Mouse (Mus musculus) midbrain, embryonic 15.5 days (tissue): Measurements from ENCODE around the gene Atp5d. TPM values are rescaled to one million over a fixed set of nuclear protein-coding genes. Genes with fewer than 3 reads are reported as not detected.

ENCODE experiments used
- ATAC-seq: fragments of 200-750 bp; cut with Nextera tagmentation; replicated peaks from 2 replicates; pipeline ENCODE4 v1.8.0; 2017; ENCODE audit warnings: moderate TSS enrichment
- H3K27ac ChIP-seq: fragments of 300-500 bp; sonication (generic); 2 replicates; pipeline ENCODE4 v1.5.1; 2015; ENCODE audit warnings: mild to moderate bottlenecking, inconsistent platforms
- H3K27me3 ChIP-seq: fragments of 300-500 bp; sonication (generic); replicated peaks from 2 replicates; pipeline ENCODE4 v1.6.1; 2015; ENCODE audit warnings: inconsistent platforms
- H3K36me3 ChIP-seq: fragments of 300-500 bp; sonication (generic); replicated peaks from 2 replicates; pipeline ENCODE4 v1.6.1; 2015; ENCODE audit warnings: inconsistent platforms
- H3K4me1 ChIP-seq: fragments of 300-500 bp; sonication (generic); 2 replicates; pipeline ENCODE4 v1.6.1; 2015; ENCODE audit warnings: inconsistent platforms
- H3K4me2 ChIP-seq: fragments of 300-500 bp; sonication (generic); 2 replicates; pipeline ENCODE4 v1.6.1; 2015; ENCODE audit warnings: inconsistent platforms, mild to moderate bottlenecking, moderate library complexity
- H3K4me3 ChIP-seq: fragments of 300-500 bp; sonication (generic); 2 replicates; pipeline ENCODE4 v1.5.1; 2015; ENCODE audit warnings: mild to moderate bottlenecking, inconsistent platforms
- H3K9ac ChIP-seq: fragments of 300-500 bp; sonication (generic); 2 replicates; pipeline ENCODE4 v1.6.1; 2015; ENCODE audit warnings: mild to moderate bottlenecking, inconsistent platforms
- H3K9me3 ChIP-seq: fragments of 300-500 bp; sonication (generic); 2 replicates; pipeline ENCODE4 v1.6.1; 2016; ENCODE audit warnings: inconsistent platforms
- WGBS: fragments of 180-500 bp; shearing (Covaris S2); methylation state at CpG from one replicate; pipeline ENCODE4 v1.1.7; 2015; ENCODE audit warnings: mixed read lengths; 5-methylcytosine and 5-hydroxymethylcytosine counted together
- polyA plus RNA-seq: library from polyadenylated mRNA; unstranded; fragments of >200 nt; fragmentation: Nextera tagmentation; extraction: Ambion mirVana; gene quantifications from 2 replicates; pipeline ENCODE4 v1.2.1, GENCODE M21; 2015

Atp5d gene
- polyA plus RNA-seq, 1 experiment from 2014 or later, result 444 TPM

DNA sequence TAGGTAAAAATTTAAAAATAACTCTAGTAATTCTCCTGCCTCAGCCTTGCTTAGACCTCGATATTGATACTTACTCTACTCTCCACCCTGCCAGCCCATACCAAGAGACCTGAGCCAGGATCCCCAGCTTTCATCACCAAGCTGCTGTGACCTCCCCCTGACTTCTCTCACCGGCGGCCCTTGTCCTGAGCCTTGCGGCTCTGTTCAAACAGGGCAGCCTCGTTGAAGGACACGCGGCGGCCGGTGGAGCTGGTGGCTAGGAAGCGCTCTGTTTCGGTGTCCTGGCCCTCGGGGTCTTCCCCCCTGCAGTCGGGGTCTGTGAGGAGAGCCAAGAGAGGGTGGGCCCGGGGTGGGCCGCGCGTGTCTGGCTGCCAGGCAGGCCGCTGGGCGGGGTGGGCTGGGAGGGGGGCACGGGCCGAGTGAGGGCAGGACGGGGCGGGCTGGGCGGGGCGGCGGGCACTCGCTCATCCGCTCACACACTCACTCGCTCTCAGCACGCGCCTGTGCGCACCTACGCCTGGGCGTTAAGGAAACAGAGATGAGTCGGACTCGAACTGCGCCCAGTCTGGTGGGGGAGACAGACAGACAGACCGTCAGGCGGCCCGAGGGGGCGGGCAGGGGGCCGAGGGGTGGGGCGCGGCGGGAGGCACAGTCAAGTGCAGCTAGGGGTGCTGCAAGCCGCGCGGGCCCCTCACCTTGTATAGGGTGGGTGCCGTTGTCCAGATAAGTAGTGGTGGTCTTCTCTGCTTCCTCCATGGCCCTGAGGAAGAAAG, 2.1 kb upstream of the Atp5d start:
- WGBS, result 18% methylated on average over 41 of the region's 49 CpGs

DNA sequence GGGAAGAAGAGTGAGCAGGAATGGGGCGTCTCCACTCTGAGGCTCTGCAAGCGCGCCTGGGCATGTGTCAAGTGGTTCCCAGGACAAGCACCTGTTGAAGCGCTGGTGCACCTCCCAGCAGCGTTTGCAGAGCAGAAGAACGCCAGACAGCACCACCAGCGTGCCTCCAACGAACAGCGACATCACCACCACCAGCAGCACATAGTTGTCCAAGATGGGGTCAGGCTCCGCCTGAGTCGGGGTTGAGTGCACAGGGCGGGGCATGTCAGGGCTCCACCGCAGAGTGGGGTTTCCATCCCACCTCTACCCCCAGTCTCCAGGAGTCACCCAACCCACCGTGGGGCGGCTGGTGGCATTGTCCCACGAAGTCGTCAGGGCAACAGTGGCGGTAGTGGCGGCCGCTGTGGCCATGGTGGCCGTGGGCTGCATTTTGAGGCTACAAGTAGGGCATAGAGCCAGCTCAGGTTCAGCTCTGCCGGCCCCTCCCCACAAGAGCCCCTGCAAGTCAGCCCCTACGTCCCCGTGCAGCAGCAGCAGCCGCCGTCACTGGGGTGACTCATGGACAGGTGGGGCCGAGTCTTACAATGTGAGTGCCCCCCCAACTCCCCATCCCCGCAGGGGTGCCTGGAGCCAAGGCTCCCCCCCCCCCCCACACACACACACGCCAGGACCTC, 1.3 kb upstream of the Atp5d start:
- Histone ChIP-seq H3K9ac (peak overlapping the region; percentile 97), H3K27me3 (no peaks in the 10 kb centered on the region), H3K9me3 (no peaks in the 10 kb centered on the region), H3K4me2 (peak overlapping the region; percentile 94), H3K27ac (peak overlapping the region; percentile 96), H3K4me1 (peaks cover 49% of the 10 kb centered on the region), H3K4me3 (peak overlapping the region; percentile 79), H3K36me3 (peaks cover 35% of the 10 kb centered on the region)
- peak; percentile 7; the same call in 1 of the 2 replicates for ATAC-seq
- 2% methylated on average over 28 of the region's 29 CpGs for WGBS

More for the DNA sequence above, 2.1 kb upstream of the Atp5d start:
- Histone ChIP-seq H3K4me2 (peak overlapping the region; percentile 94), H3K4me3 (peak overlapping the region; percentile 79), H3K4me1 (peaks cover 51% of the 10 kb centered on the region), H3K27ac (peak overlapping the region; percentile 96), H3K9ac (peak overlapping the region; percentile 97), H3K27me3 (no peaks in the 10 kb centered on the region), H3K36me3 (peaks cover 37% of the 10 kb centered on the region), H3K9me3 (no peaks in the 10 kb centered on the region)
- no peak for ATAC-seq

DNA sequence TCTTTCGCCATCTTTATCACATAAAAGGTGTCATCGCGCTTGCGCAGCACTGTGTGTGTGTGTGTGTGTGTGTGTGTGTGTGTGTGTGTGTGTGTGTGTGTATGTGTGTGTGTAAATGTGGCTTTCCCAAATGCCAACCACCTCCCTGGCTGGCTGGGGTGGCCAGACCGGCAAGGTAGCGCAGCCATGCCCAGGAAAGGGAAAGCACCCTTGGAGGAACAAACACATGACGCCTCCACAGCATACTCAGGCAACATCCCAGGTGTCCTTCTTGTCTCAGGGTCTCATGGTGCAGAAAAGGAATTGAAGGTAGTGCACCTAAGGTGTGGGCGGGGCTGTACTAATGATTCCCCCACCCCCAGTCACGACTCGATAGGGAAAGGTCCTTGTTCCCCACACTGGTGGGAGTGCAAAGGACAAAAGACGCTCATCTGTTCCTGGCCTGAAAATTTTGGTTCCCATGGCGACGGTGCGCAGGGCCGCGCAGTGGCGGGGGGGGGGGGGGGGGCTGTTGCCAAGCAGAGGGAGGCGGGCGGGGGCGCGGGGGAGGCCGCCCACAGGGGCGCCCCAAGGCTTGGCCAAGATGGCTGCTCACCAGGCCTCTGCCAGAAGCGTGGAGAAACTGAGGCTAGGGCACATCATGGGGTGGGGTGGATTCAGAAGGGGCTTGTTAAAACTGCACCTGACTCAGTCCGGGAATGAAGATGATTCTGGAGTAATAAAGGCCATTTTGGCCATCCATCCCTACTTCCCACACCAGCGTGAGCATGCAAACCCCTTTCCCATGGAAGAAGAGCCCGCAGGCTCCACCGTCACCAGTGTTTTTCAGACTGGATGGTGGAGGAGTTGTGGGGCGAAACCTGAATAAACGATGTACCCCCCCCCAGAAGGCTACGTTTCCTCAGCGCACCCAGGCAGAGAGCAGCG, 543 bp upstream of the Atp5d start:
- WGBS, result under 1% methylated on average over 30 of the region's 33 CpGs
- Histone ChIP-seq H3K9me3 (no peaks in the 10 kb centered on the region), H3K27me3 (no peaks in the 10 kb centered on the region), H3K4me1 (peaks cover 50% of the 10 kb centered on the region), H3K27ac (peak overlapping the region; percentile 96), H3K36me3 (peaks cover 27% of the 10 kb centered on the region), H3K4me3 (peak overlapping the region; percentile 79), H3K4me2 (peak overlapping the region; percentile 94), H3K9ac (peak overlapping the region; percentile 97)
- no peak for ATAC-seq

GRCm38 (mm10) chr10:80139439-80139775, 975 bp downstream of the Atp5d start:
- Histone ChIP-seq H3K4me3 (peak overlapping the region; percentile 79), H3K9me3 (no peaks in the 10 kb centered on the region), H3K9ac (peak overlapping the region; percentile 97), H3K4me1 (peaks cover 60% of the 10 kb centered on the region), H3K4me2 (peak overlapping the region; percentile 94), H3K36me3 (peaks cover 15% of the 10 kb centered on the region; the same call in 1 of the 2 replicates), H3K27ac (peak overlapping the region; percentile 96), H3K27me3 (no peaks in the 10 kb centered on the region)
- no peak for ATAC-seq
- 2% methylated on average over 10 of the region's 10 CpGs for WGBS

- H3K36me3 ChIP-seq, result peaks cover 8% of the 10 kb centered on the region; the same call in 1 of the 2 replicates
- H3K27ac ChIP-seq, result peak overlapping the region; percentile 96
- WGBS, result 76% methylated on average over 11 of the region's 11 CpGs
- peaks cover 60% of the 10 kb centered on the region for H3K4me1 ChIP-seq
- H3K27me3 ChIP-seq, result no peaks in the 10 kb centered on the region
- H3K4me3 ChIP-seq, result 0 out of 2 replicates have a peak overlapping the region, but pooled peaks have one; percentile 79
- no peaks in the 10 kb centered on the region for H3K9me3 ChIP-seq
- peak overlapping the region; percentile 81; the same call in 1 of the 2 replicates for H3K4me2 ChIP-seq
- no peak overlapping the region for H3K9ac ChIP-seq
- ATAC-seq, result no peak
These were observed 1.7 kb downstream of the Atp5d start for GRCm38 (mm10) chr10:80139975-80140665.

DNA sequence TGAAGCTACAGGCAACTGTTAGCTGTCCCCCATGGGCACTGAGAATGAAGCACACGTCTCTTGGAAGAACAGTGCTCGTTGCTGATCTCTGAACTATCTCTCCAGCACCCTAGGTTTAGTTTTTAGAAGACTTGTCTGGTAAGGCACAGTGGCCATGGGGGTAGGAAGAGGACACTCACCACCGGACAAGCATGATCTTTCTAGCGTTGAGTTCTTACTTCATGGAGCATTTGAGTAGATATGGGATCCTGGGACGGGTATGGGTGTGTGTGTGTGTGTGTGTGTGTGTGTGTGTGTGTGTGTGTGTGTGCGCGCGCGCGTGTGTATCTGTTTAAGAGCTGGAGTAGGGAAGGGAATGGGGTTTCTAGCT, 2.2 kb downstream of the Atp5d start, which contains the start of gene Cbarp:
Gene Cbarp, minus strand, starts transcription at position 170 of the 370 bp plus-strand sequence.
- Histone ChIP-seq H3K9ac (peak within 1 kb of the TSS; percentile 97), H3K9me3 (no peaks in the 10 kb centered on the region), H3K4me2 (peak within 1 kb of the TSS; percentile 94), H3K36me3 (peaks cover 3% of the 10 kb centered on the region; the same call in 1 of the 2 replicates), H3K27me3 (no peaks in the 10 kb centered on the region), H3K27ac (peak within 1 kb of the TSS; percentile 96), H3K4me1 (peaks cover 65% of the 10 kb centered on the region), H3K4me3 (peak within 1 kb of the TSS; percentile 79)
- ATAC-seq, result no peak
- WGBS, result 73% methylated on average over 10 of the region's 10 CpGs

DNA sequence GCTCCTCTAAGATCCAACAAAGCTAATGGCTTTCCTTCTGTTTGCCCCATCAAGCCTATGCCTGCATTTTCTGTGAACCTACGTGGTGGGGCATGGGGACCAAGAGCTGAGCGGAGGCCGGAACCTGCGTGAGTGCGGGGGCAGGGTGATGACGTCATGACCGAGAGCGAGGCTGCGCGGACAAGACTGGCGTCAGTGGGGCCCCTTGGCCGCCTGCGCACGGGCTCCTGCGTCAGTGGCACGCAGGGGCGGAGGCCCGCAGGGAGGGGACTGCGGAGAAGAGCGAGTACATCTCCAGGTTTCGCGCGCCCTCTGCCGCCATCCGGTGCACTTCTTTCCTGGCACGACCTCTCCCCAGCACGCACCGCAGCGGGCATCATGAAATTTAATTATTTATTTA, 2.8 kb downstream of the Atp5d start:
- no peaks in the 10 kb centered on the region for H3K27me3 ChIP-seq
- ATAC-seq, result peak; percentile 63
- peak overlapping the region; percentile 81 for H3K4me2 ChIP-seq
- H3K4me1 ChIP-seq, result peaks cover 68% of the 10 kb centered on the region
- peak overlapping the region; percentile 89 for H3K27ac ChIP-seq
- under 1% methylated on average over 29 of the region's 29 CpGs for WGBS
- H3K36me3 ChIP-seq, result peaks cover 3% of the 10 kb centered on the region; the same call in 1 of the 2 replicates
- peak overlapping the region; percentile 30 for H3K9ac ChIP-seq
- no peaks in the 10 kb centered on the region for H3K9me3 ChIP-seq
- peak overlapping the region; percentile 79 for H3K4me3 ChIP-seq

DNA sequence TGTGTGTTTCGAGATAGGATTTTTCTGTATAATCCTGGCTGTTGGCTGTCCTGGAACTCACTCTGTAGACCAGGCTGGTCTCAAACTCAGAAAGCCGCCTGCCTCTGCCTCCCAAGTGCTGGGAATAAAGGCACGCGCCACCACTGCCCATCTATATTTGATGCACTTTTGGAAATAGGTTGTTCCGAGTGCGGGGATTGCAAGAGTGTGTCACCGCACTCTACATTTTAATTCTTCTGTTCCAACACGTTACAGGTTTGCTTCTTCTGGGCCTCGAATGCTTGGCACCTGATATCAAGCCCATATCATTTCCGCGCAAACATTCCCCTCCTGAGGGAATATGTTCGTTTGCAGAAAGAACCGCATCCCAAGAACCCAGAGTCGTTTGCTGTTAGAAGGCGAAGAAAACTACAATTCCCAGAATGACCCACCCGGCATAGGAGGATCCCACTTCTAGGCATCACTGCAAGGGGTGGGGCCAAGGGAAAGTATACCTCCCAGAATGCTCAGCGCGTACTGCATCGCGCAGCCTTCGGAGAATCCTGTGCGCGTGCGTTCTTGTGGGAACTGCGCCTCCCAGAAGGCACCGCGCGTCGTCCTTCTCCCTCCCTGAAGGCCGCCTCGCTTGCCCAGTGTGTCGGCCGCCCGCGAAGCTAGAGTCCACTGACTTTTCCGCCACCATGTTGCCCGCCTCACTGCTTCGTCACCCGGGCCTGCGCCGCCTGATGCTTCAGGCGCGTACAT, 3.5 kb downstream of the Atp5d start:
- H3K27me3 ChIP-seq, result no peaks in the 10 kb centered on the region
- peak overlapping the region; percentile 89 for H3K27ac ChIP-seq
- under 1% methylated on average over 43 of the region's 43 CpGs for WGBS
- peak; percentile 86 for ATAC-seq
- peak overlapping the region; percentile 81 for H3K4me2 ChIP-seq
- H3K9ac ChIP-seq, result peak overlapping the region; percentile 91
- H3K4me3 ChIP-seq, result peak overlapping the region; percentile 79
- H3K36me3 ChIP-seq, result peaks cover 3% of the 10 kb centered on the region; the same call in 1 of the 2 replicates
- H3K9me3 ChIP-seq, result no peaks in the 10 kb centered on the region
- peaks cover 65% of the 10 kb centered on the region for H3K4me1 ChIP-seq

DNA sequence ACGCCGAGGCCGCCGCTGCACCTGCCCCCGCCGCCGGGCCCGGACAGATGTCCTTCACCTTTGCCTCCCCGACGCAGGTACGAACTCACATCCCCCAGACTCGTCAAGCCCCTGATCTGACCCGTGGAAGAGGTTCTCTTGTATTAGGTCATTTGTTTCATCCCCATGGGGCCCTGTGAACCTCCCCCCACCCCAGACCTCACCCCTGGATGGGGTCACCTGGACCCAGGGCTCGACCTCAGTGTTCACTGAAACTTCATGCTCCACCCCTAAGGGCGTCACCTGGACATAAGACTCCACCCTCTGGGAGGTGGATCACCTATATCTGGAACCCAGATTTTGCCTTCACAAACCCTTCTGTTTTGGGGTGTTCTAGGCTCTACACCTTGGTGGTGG, 4.1 kb downstream of the Atp5d start:
- WGBS, result under 1% methylated on average over 15 of the region's 15 CpGs
- H3K9ac ChIP-seq, result peak overlapping the region; percentile 91
- no peaks in the 10 kb centered on the region for H3K9me3 ChIP-seq
- peaks cover 64% of the 10 kb centered on the region for H3K4me1 ChIP-seq
- H3K27me3 ChIP-seq, result no peaks in the 10 kb centered on the region
- no peak for ATAC-seq
- peaks cover 3% of the 10 kb centered on the region; the same call in 1 of the 2 replicates for H3K36me3 ChIP-seq
- H3K4me3 ChIP-seq, result peak overlapping the region; percentile 79
- H3K4me2 ChIP-seq, result peak overlapping the region; percentile 81
- H3K27ac ChIP-seq, result peak overlapping the region; percentile 89

- Histone ChIP-seq H3K4me3 (no peak overlapping the region), H3K27ac (no peak overlapping the region), H3K9me3 (no peaks in the 10 kb centered on the region), H3K4me1 (peaks cover 62% of the 10 kb centered on the region), H3K27me3 (no peaks in the 10 kb centered on the region), H3K36me3 (peaks cover 3% of the 10 kb centered on the region; the same call in 1 of the 2 replicates), H3K4me2 (no peak overlapping the region), H3K9ac (no peak overlapping the region)
- ATAC-seq, result no peak
- 95% methylated on average over 7 of the region's 7 CpGs for WGBS
These were observed 5.2 kb downstream of the Atp5d start for GRCm38 (mm10) chr10:80143664-80144063.

GRCm38 (mm10) chr10:80144159-80144558, 5.7 kb downstream of the Atp5d start:
- no peak for ATAC-seq
- no peak overlapping the region for H3K9ac ChIP-seq
- H3K27me3 ChIP-seq, result no peaks in the 10 kb centered on the region
- peaks cover 62% of the 10 kb centered on the region for H3K4me1 ChIP-seq
- peaks cover 3% of the 10 kb centered on the region; the same call in 1 of the 2 replicates for H3K36me3 ChIP-seq
- no peak overlapping the region for H3K4me3 ChIP-seq
- no peaks in the 10 kb centered on the region for H3K9me3 ChIP-seq
- 93% methylated on average over 12 of the region's 12 CpGs for WGBS
- H3K4me2 ChIP-seq, result no peak overlapping the region
- no peak overlapping the region for H3K27ac ChIP-seq
